Mouse (Mus musculus): ENCODE measurements around the gene Uap1l1. TPM values are rescaled to one million over a fixed set of nuclear protein-coding genes. Genes with fewer than 3 reads are reported as not detected.
"Not testable (repeated sequence)": the region's sequence is repeated elsewhere in the genome, so short reads cannot be mapped to it uniquely, and the experiment has no call there.

Gene Uap1l1
- total RNA-seq (2014; fragmentation: Nextera tagmentation) (9.7 and 12.7 TPM in 2 replicates), total RNA-seq (2017) (2.0 and 2.5 TPM in 2 replicates)

DNA sequence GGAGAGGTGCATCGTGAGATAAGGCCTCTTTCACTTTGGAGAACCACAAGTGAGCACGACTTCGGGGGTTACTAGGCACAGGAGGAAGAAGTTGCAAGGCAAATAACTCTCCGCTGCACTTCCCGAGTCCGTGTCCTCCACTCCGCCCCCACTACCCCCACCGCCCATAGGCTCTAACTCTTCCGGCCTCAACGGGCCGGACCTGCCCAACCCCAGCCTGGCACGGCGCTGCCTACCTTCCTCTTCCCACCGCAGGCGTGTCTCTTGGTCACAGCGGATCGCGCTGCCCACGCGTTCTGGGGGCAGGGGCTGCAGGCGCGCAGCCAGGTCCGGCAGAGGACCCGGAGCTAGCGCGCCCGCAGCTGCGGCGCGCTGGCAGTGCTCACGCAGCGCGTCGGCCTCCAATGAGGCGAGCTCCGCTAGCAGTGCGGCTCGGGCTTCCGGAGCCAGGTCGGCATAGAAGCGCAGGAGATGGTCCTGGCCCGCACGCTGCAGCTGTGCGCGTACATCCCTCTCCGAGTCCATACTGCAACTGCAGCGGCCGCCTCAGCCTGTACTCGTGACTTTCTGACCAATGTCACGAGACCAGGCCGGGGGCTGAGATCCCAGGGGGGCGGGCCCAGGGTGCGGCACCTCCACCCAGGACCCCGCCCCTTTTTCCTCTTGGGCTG, at the start of gene Uap1l1:
Gene Uap1l1 (minus strand): TSS at position 592 of the 671 bp plus-strand sequence.
- peak; percentile 70 for ATAC-seq (replicated peaks; ENCODE audit: low FRiP score, low TSS enrichment, poor library complexity, severe bottlenecking)

DNA sequence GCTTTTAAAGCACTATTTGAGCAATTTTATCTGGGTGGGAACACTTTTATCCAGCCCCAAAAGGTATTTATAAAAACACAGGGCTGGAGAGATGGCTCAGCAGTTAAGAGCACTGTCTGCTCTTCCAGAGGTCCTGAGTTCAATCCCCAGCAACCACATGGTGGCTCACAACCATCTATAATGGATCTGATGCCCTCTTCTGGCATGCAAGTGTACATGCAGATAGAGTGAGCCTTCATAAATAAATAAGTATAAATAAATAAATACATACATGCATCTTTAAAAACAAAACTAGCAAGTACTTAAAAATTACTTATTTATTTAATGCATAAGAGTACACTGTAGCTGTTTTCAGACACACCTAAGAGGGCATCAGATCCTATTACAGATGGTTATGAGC, 48.0 kb upstream of the Uap1l1 start:
- ATAC-seq (replicated peaks; ENCODE audit: low FRiP score, low TSS enrichment, poor library complexity, severe bottlenecking), result not testable (repeated sequence)

- ATAC-seq (replicated peaks; ENCODE audit: low FRiP score, low TSS enrichment, poor library complexity, severe bottlenecking), result no peak
Observed at GRCm38 (mm10) chr2:25408908-25409307, 43.4 kb upstream of the Uap1l1 start.

DNA sequence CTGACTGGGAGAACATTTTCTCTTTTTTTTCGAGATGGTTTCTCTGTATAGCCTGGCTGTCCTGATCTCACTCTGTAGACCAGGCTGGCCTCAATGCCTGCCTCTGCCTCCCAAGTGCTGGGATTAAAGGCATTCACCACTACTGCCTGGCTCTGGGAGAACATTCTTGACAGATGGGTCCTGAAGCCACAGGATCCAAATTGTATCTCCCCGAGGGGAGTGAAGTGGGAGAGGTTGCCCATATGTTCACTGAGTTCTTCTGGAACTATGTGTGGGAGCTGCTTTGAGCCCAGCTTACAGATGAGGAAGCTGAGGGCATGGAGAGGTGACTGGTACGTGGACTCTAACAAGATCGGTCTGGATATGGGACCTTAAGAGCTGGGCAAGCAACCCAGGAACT, 38.5 kb upstream of the Uap1l1 start:
- no peak for ATAC-seq (replicated peaks; ENCODE audit: low FRiP score, low TSS enrichment, poor library complexity, severe bottlenecking)

- ATAC-seq (replicated peaks; ENCODE audit: low FRiP score, low TSS enrichment, poor library complexity, severe bottlenecking), result no peak
Observed at GRCm38 (mm10) chr2:25402972-25403601, 37.6 kb upstream of the Uap1l1 start.

DNA sequence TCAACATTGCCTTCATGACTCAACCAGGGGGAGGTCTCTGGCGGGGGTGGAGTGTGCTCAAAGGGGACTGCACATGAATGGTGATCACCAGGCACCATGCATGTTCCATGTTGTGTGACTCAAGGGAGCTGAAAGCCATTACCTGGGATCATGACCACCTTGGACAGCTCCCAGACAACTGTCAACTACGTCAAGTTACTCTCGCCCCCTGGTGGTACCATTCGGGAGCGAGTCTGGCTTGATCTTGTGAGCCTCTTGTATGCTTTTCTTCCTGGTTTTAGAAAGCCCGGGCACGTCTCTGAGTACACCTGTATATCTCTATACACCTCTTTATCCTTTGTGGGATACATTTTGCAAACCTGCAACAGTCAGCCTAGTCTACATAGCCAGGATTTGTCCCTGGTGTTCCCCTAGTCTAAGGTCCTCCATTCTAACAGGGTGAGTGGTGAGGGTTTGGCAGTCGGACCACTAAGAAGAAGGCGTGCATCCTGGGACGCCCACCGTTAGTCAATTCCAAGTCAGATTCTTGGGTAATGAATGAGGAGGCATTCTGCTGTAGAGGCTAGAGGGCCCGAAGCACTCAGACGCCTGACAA, 37.0 kb upstream of the Uap1l1 start:
- ATAC-seq (replicated peaks; ENCODE audit: low FRiP score, low TSS enrichment, poor library complexity, severe bottlenecking), result peak; percentile 63

GRCm38 (mm10) chr2:25400764-25401163, 35.3 kb upstream of the Uap1l1 start:
- no peak for ATAC-seq (replicated peaks; ENCODE audit: low FRiP score, low TSS enrichment, poor library complexity, severe bottlenecking)

DNA sequence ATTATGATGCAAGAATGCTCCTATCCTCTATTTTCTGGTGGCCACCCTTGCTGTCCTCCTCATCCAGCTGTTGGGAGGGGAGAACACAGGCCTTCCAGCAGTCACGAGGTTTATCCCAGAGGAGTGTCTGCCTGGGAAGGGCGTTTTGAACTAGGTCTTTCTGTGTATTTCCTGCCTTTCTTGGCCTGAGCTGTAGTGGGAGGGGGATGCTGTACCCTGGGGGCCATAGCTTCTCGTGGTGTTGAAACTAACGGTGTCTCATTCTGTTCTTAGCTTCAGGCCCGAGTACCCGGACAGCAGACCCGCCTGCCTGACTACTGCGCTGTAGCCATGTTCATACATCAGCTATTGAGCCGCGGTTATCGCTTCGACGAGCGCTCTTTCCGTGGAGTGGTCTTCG, 34.8 kb upstream of the Uap1l1 start:
- ATAC-seq (replicated peaks; ENCODE audit: low FRiP score, low TSS enrichment, poor library complexity, severe bottlenecking), result no peak

GRCm38 (mm10) chr2:25399051-25399450, 33.6 kb upstream of the Uap1l1 start, which contains the start of gene Npdc1:
Gene Npdc1 (plus strand): TSS chr2:25399351.
- ATAC-seq (replicated peaks; ENCODE audit: low FRiP score, low TSS enrichment, poor library complexity, severe bottlenecking), result no peak

DNA sequence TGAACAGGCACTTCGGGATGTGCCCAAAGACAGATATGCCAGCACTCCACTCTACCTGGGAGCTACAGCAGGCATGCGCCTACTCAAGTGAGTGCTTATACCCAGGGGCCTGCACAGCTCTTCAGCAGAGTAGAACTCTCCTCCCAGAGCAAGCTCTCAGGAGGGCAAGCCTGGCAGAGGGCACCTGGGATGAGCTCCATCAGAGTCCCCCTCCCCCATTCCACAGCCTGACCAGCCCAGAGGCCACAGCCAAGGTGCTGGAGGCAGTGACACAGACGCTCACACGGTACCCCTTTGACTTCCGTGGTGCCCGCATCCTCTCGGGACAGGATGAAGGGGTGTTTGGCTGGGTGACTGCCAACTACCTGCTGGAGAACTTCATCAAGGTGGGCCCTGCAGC, 32.6 kb upstream of the Uap1l1 start:
- no peak for ATAC-seq (replicated peaks; ENCODE audit: low FRiP score, low TSS enrichment, poor library complexity, severe bottlenecking)

DNA sequence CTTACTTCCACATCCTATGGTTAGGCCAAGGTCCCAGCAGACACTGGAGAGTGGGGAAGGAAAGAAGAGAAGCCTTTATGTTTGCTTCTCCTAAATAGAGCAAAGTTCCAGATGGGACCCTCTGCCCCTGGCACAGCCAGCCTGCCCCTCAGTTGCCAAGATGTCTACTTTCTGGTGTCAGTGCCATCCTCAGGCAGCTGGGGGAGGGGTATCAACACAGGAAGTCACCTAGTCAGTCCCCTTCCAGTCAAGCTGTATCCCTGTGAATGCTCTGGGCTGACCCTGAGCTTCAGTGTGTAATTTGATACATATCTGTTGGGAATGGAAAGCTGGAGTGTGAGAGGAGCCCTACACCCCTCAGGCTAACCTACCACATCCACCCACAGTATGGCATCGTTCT, 31.5 kb upstream of the Uap1l1 start:
- ATAC-seq (replicated peaks; ENCODE audit: low FRiP score, low TSS enrichment, poor library complexity, severe bottlenecking), result no peak

GRCm38 (mm10) chr2:25396597-25396983, 31.1 kb upstream of the Uap1l1 start:
- no peak for ATAC-seq (replicated peaks; ENCODE audit: low FRiP score, low TSS enrichment, poor library complexity, severe bottlenecking)

GRCm38 (mm10) chr2:25395721-25396596, 30.5 kb upstream of the Uap1l1 start, which contains the start of gene Entpd2:
Gene Entpd2 (plus strand): TSS chr2:25395874.
- ATAC-seq (replicated peaks; ENCODE audit: low FRiP score, low TSS enrichment, poor library complexity, severe bottlenecking), result peak; percentile 34; the same call in 1 of the 2 replicates

DNA sequence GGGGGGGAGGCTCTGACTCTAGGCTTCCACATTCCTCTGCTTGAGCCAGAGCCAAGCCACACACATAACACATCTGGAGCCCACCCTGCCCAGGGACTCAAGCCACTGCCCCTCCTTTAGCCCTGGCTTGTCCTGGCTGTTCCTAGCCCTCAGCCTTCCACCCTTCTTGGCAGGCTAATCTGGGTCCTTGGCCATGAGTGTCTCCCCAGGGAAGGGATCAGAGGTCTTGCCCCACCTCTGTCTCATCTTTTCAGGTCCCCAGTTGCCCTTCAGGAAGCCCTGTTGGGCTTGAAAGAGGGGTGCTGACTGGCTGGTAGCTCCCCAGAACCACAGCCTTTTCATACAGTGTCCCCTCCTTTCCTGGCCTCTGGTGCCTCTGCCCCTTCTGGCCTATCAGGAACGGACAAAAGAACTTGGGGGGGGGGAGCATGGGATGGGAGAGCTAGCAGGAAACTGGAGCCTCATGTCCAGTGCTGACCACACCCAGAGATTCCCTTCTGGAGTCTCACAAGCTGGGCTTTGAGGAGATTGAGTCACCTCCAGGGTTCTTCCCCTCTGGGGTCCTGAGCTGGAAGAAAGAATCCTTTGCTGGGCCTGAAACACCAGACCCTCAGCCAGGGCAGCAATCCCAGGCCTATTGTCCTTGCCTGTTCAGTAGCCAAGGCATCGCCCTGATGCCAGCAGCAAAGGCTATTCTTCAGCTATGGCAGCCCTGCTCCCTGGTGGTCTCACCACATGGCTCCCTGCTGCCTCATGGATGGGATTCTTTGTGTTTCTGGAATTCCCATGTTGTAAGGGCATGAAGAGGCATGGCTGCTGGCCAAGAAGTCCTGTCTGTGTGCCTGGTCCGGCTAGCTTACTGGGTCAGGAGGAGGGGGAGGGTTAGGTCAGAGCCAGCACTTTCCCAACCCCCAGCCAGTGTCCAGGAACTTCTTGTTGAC, 29.1 kb upstream of the Uap1l1 start:
- no peak for ATAC-seq (replicated peaks; ENCODE audit: low FRiP score, low TSS enrichment, poor library complexity, severe bottlenecking)

GRCm38 (mm10) chr2:25391266-25391665, 25.8 kb upstream of the Uap1l1 start:
- ATAC-seq (replicated peaks; ENCODE audit: low FRiP score, low TSS enrichment, poor library complexity, severe bottlenecking), result no peak

GRCm38 (mm10) chr2:25384492-25384891, 19.0 kb upstream of the Uap1l1 start:
- ATAC-seq (replicated peaks; ENCODE audit: low FRiP score, low TSS enrichment, poor library complexity, severe bottlenecking), result no peak

DNA sequence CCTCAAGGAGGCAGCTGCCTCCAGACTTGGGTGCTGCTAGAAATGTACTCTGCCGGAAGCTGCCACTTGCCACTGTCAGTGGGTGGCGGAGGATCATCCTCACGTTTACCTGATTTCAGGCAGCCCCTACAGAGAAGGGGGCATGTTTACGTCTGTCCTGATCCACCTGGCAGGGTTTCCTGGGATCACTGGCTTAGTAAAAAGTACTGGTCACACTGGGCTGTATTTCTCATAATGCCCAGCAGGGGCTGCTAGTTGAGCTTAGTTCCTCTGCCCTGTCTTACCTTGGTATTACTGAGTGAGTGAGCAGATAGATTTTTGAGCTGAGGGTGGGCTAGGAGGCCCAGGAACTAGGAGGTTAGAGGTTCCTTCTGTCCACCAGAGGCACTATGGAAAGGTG, 11.1 kb upstream of the Uap1l1 start:
- ATAC-seq (replicated peaks; ENCODE audit: low FRiP score, low TSS enrichment, poor library complexity, severe bottlenecking), result no peak

DNA sequence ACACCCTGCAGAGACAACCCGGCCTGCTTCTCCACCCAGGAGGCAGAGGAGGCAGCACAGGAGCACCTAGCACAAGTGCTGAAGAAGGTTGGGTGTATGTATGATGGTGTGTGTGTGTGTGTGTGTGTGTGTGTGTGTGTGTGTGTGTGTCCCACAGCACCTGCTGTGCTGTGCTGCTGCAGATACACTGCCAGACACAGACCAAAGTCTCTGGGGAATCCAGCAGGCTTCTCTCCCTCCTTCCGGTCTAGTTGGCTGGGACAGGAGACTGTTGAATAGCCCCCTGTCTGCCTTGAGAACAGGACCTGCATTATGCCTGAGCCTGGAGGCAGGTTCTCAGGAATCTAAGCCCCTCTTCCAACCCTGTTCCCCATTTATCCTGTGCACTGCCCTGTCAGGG, 7.9 kb upstream of the Uap1l1 start:
- peak; percentile 8; the same call in 1 of the 2 replicates for ATAC-seq (replicated peaks; ENCODE audit: low FRiP score, low TSS enrichment, poor library complexity, severe bottlenecking)
